8 mouse cellular contexts compared by ENCODE assay signal in genomic region chr11:78177903-78178858, GRCm38 (mm10). TPM values are rescaled to one million over a fixed set of nuclear protein-coding genes. Genes with fewer than 3 reads are reported as not detected.
DNase-seq lines count a peak whose midpoint lies in the region; ATAC-seq and TF ChIP-seq lines count a peak whose summit lies in the region.

No protein-coding gene starts in this region.

- TF ChIP-seq EP300 in MEL (IDR thresholded peaks at IDR 0.05; ENCODE audit: low read depth in 1 of 2, low read length in 2 of 2) = no peak; a peak in 1 of 4 replicates

- TF ChIP-seq POLR2A in MEL (IDR thresholded peaks at IDR 0.05; ENCODE audit: control insufficient read depth in 1 of 2, insufficient read depth in 1 of 2, low read depth in 1 of 2, low read length in 2 of 2, poor library complexity in 1 of 2) = peak; percentile 63 to 72; a peak in 3 of 4 replicates
- no peak for TF ChIP-seq POLR2A in cerebellum, adult 2 months (IDR thresholded peaks at IDR 0.05; ENCODE audit: borderline replicate concordance, insufficient read depth, low read length)
- TF ChIP-seq POLR2A in lung, adult 2 months (IDR thresholded peaks at IDR 0.05; ENCODE audit: borderline replicate concordance, extremely low read depth, low read depth, low read length) = peak; percentile 58; the same call in 1 of the 2 replicates

- H3K79me2 ChIP-seq in MEL (ENCODE audit: control insufficient read depth, insufficient read depth, low read length, poor library complexity) = peaks cover 29% of the 10 kb centered on the region

- H3K4me1 ChIP-seq in MEL (ENCODE audit: control insufficient read depth in 1 of 2, insufficient read depth in 2 of 2, low read length in 2 of 2) = peaks cover 4 to 19% of the 10 kb centered on the region in 2 experiments; a peak in 2 of 4 replicates
- peaks cover 5% of the 10 kb centered on the region for H3K4me1 ChIP-seq in cerebellum, adult 2 months (ENCODE audit: control insufficient read depth, insufficient read depth, low read length)
- peaks cover 17% of the 10 kb centered on the region for H3K4me1 ChIP-seq in forebrain, postnatal 0 days (ENCODE audit: insufficient read depth)
- H3K4me1 ChIP-seq in lung, adult 2 months (ENCODE audit: control insufficient read depth, insufficient read depth, low read length) = peaks cover 3% of the 10 kb centered on the region; the same call in 1 of the 2 replicates
- peaks cover 68% of the 10 kb centered on the region for H3K4me1 ChIP-seq in neural tube, embryonic 15.5 days

- H3K36me3 ChIP-seq in MEL (ENCODE audit: control insufficient read depth in 1 of 2, insufficient read depth in 2 of 2, low read length in 2 of 2) = peaks cover 12 to 32% of the 10 kb centered on the region in 2 experiments
- peaks cover 22% of the 10 kb centered on the region for H3K36me3 ChIP-seq in forebrain, postnatal 0 days (ENCODE audit: insufficient read depth)
- H3K36me3 ChIP-seq in neural tube, embryonic 15.5 days = peaks cover 24% of the 10 kb centered on the region

- peak overlapping the region; percentile 92 for H3K9ac ChIP-seq in MEL (ENCODE audit: control insufficient read depth, low read depth, low read length, poor library complexity, severe bottlenecking)
- peak overlapping the region; percentile 58 for H3K9ac ChIP-seq in forebrain, postnatal 0 days
- H3K9ac ChIP-seq in neural tube, embryonic 15.5 days (replicated peaks) = peak overlapping the region; percentile 53

- H3K9me3 ChIP-seq in MEL (replicated peaks; ENCODE audit: insufficient read depth, low read length) = no peaks in the 10 kb centered on the region
- no peaks in the 10 kb centered on the region for H3K9me3 ChIP-seq in forebrain, postnatal 0 days (ENCODE audit: low read length)
- H3K9me3 ChIP-seq in neural tube, embryonic 15.5 days (replicated peaks) = no peaks in the 10 kb centered on the region

- WGBS in cerebellum, adult 2 months = 2% methylated on average over 78 of the region's 84 CpGs
- 1% methylated on average over 75 of the region's 84 CpGs for WGBS in forebrain, postnatal 0 days
- under 1% methylated on average over 81 of the region's 84 CpGs for WGBS in lung, adult 2 months
- WGBS in neural tube, embryonic 15.5 days = under 1% methylated on average over 75 of the region's 84 CpGs

- peak; percentile 97 for TF ChIP-seq RAD21 in MEL (IDR thresholded peaks at IDR 0.05; ENCODE audit: low read depth, low read length)

- peak overlapping the region; percentile 73 for H3K4me2 ChIP-seq in forebrain, postnatal 0 days (ENCODE audit: low read depth)
- H3K4me2 ChIP-seq in neural tube, embryonic 15.5 days = peak overlapping the region; percentile 79

- peak; percentile 94 to 99 (median 99) for TF ChIP-seq CTCF in MEL (IDR thresholded peaks at IDR 0.05 in 2 of 3, conservative IDR thresholded peaks at IDR 0.05 in 1 of 3; ENCODE audit: control insufficient read depth in 1 of 3, insufficient read depth in 1 of 3, low read depth in 2 of 3, low read length in 3 of 3, poor library complexity in 1 of 3, severe bottlenecking in 1 of 3)
- peak; percentile 95 for TF ChIP-seq CTCF in cerebellum, adult 2 months (IDR thresholded peaks at IDR 0.05; ENCODE audit: borderline replicate concordance, insufficient read depth, low read depth, low read length)
- TF ChIP-seq CTCF in forebrain, postnatal 0 days (IDR thresholded peaks at IDR 0.05; ENCODE audit: low read depth) = peak; percentile 99
- peak; percentile 99 for TF ChIP-seq CTCF in layer of hippocampus, adult 2 months (conservative IDR thresholded peaks at IDR 0.05)
- TF ChIP-seq CTCF in lung, adult 2 months (IDR thresholded peaks at IDR 0.05; ENCODE audit: insufficient read depth, low read length) = peak; percentile 89

- DNase-seq in MEL (ENCODE audit: low read depth, low spot score) = peak; percentile 98
- peak; percentile 87 to 93 for DNase-seq in cerebellum, adult 2 months
- peak; percentile 96 for DNase-seq in forebrain, postnatal 0 days
- peak; percentile 99 for DNase-seq in heart, postnatal 4 days
- DNase-seq in layer of hippocampus, adult 2 months (ENCODE audit: low spot score in 2 of 2) = peak; percentile 88 to 93
- DNase-seq in lung, adult 2 months = peak; percentile 96
- peak; percentile 92 for DNase-seq in testis, postnatal 14 days (ENCODE audit: low spot score)

- ATAC-seq in forebrain, postnatal 0 days = peak; percentile 92
- peak; percentile 82 for ATAC-seq in neural tube, embryonic 15.5 days (ENCODE audit: low FRiP score)

- H3K4me3 ChIP-seq in MEL (ENCODE audit: control insufficient read depth in 1 of 2, insufficient read depth in 1 of 2, low read depth in 2 of 2, low read length in 2 of 2) = peak overlapping the region; percentile 67 to 81
- peak overlapping the region; percentile 49 for H3K4me3 ChIP-seq in cerebellum, adult 2 months (replicated peaks; ENCODE audit: insufficient read depth, low read depth, low read length)
- peak overlapping the region; percentile 51 for H3K4me3 ChIP-seq in forebrain, postnatal 0 days (ENCODE audit: low read depth, low read length)
- peak overlapping the region; percentile 62 for H3K4me3 ChIP-seq in layer of hippocampus, adult 2 months
- peak overlapping the region; percentile 81 for H3K4me3 ChIP-seq in lung, adult 2 months (replicated peaks; ENCODE audit: extremely low read depth, low read depth, low read length)
- H3K4me3 ChIP-seq in neural tube, embryonic 15.5 days (replicated peaks) = peak overlapping the region; percentile 62

- no peaks in the 10 kb centered on the region for H3K27me3 ChIP-seq in MEL (ENCODE audit: control insufficient read depth in 1 of 2, insufficient read depth in 2 of 2, low read length in 2 of 2)
- no peaks in the 10 kb centered on the region for H3K27me3 ChIP-seq in cerebellum, adult 2 months (ENCODE audit: control insufficient read depth, insufficient read depth, low read length)
- no peaks in the 10 kb centered on the region for H3K27me3 ChIP-seq in forebrain, postnatal 0 days (ENCODE audit: insufficient read depth, low read length)
- no peaks in the 10 kb centered on the region for H3K27me3 ChIP-seq in neural tube, embryonic 15.5 days (replicated peaks)

- H3K27ac ChIP-seq in MEL (ENCODE audit: control insufficient read depth, low read depth, low read length) = peak overlapping the region; percentile 96
- no peak overlapping the region for H3K27ac ChIP-seq in cerebellum, adult 2 months (ENCODE audit: insufficient read depth, low read length)
- H3K27ac ChIP-seq in forebrain, postnatal 0 days (ENCODE audit: low read depth, low read length) = peak overlapping the region; percentile 83
- H3K27ac ChIP-seq in layer of hippocampus, adult 2 months = peak overlapping the region; percentile 90
- peak overlapping the region; percentile 90 for H3K27ac ChIP-seq in neural tube, embryonic 15.5 days (replicated peaks)

RNA-seq across cellular contexts. Expression of gene Tlcd1, which starts 1.7 kb away (rescaled TPM):
- 16.2 and 28.3 TPM in 2 replicates for total RNA-seq in MEL (2012; rRNA removed)
- 10 to 100 TPM in 1 of 2 experiments, not detected in 1; 23.3 TPM for polyA plus RNA-seq in MEL (2012; ENCODE audit: insufficient read depth in 1 of 2, insufficient read length in 2 of 2, low read depth in 1 of 2, low replicate concordance in 2 of 2, missing spikeins in 1 of 2)
- polyA plus RNA-seq in cerebellum, adult 2 months (2012; rRNA removed) = 147 and 158 TPM in 2 replicates
- total RNA-seq in forebrain, postnatal 0 days (2014; rRNA removed) = 15.3 and 22.0 TPM in 2 replicates
- 13.9 and 19.0 TPM in 2 replicates for polyA plus RNA-seq in forebrain, postnatal 0 days (2015; fragmentation: Nextera tagmentation; extraction: Ambion mirVana)
- total RNA-seq in heart, postnatal 4 days (2021) = 1 to 10 TPM; 8.4 to 9.8 TPM
- total RNA-seq in layer of hippocampus, adult 2 months (2021) = 10 to 100 TPM; 21.1 to 24.3 TPM
- 38.0 and 44.2 TPM in 2 replicates for polyA plus RNA-seq in lung, adult 2 months (2012; rRNA removed)
- 19.3 and 20.0 TPM in 2 replicates for polyA plus RNA-seq in neural tube, embryonic 15.5 days (2015; fragmentation: Nextera tagmentation; extraction: Ambion mirVana)

RNA-seq across cellular contexts. Expression of gene Nek8, which starts 1.7 kb away (rescaled TPM):
- 6.0 and 7.5 TPM in 2 replicates for total RNA-seq in MEL (2012; rRNA removed)
- polyA plus RNA-seq in MEL (2012; ENCODE audit: insufficient read depth in 1 of 2, insufficient read length in 2 of 2, low read depth in 1 of 2, low replicate concordance in 2 of 2, missing spikeins in 1 of 2) = 10 to 100 TPM in 1 of 2 experiments, not detected in 1; 10.1 TPM
- 4.8 and 5.8 TPM in 2 replicates for polyA plus RNA-seq in cerebellum, adult 2 months (2012; rRNA removed)
- 4.7 and 6.1 TPM in 2 replicates for total RNA-seq in forebrain, postnatal 0 days (2014; rRNA removed)
- 5.5 and 5.7 TPM in 2 replicates for polyA plus RNA-seq in forebrain, postnatal 0 days (2015; fragmentation: Nextera tagmentation; extraction: Ambion mirVana)
- 1 to 10 TPM; 7.7 to 8.6 TPM for total RNA-seq in heart, postnatal 4 days (2021)
- total RNA-seq in layer of hippocampus, adult 2 months (2021) = 1 to 10 TPM; 2.6 to 3.3 TPM
- polyA plus RNA-seq in lung, adult 2 months (2012; rRNA removed) = 16.1 and 18.9 TPM in 2 replicates
- 7.0 and 9.7 TPM in 2 replicates for polyA plus RNA-seq in neural tube, embryonic 15.5 days (2015; fragmentation: Nextera tagmentation; extraction: Ambion mirVana)

RNA-seq across cellular contexts. Expression of gene Rpl23a, which starts 5.2 kb away (rescaled TPM):
- total RNA-seq in MEL (2012; rRNA removed) = 3,920 and 4,112 TPM in 2 replicates
- 1,000 to 10,000 TPM in 1 of 2 experiments, not detected in 1; 2,892 TPM for polyA plus RNA-seq in MEL (2012; ENCODE audit: insufficient read depth in 1 of 2, insufficient read length in 2 of 2, low read depth in 1 of 2, low replicate concordance in 2 of 2, missing spikeins in 1 of 2)
- polyA plus RNA-seq in cerebellum, adult 2 months (2012; rRNA removed) = 1,121 and 1,182 TPM in 2 replicates
- 772 and 968 TPM in 2 replicates for total RNA-seq in forebrain, postnatal 0 days (2014; rRNA removed)
- 938 and 1,223 TPM in 2 replicates for polyA plus RNA-seq in forebrain, postnatal 0 days (2015; fragmentation: Nextera tagmentation; extraction: Ambion mirVana)
- 1,000 to 10,000 TPM; 1,082 to 1,148 TPM for total RNA-seq in heart, postnatal 4 days (2021)
- 100 to 1,000 TPM; 747 to 755 TPM for total RNA-seq in layer of hippocampus, adult 2 months (2021)
- 103 and 212 TPM in 2 replicates for polyA plus RNA-seq in lung, adult 2 months (2012; rRNA removed)
- polyA plus RNA-seq in neural tube, embryonic 15.5 days (2015; fragmentation: Nextera tagmentation; extraction: Ambion mirVana) = 774 and 869 TPM in 2 replicates

RNA-seq across cellular contexts. Expression of gene Rab34, which starts 10.0 kb away (rescaled TPM):
- 20.8 TPM in 2 replicates for total RNA-seq in MEL (2012; rRNA removed)
- 10 to 100 TPM in 1 of 2 experiments, not detected in 1; 42.9 TPM for polyA plus RNA-seq in MEL (2012; ENCODE audit: insufficient read depth in 1 of 2, insufficient read length in 2 of 2, low read depth in 1 of 2, low replicate concordance in 2 of 2, missing spikeins in 1 of 2)
- polyA plus RNA-seq in cerebellum, adult 2 months (2012; rRNA removed) = 36.6 and 38.1 TPM in 2 replicates
- total RNA-seq in forebrain, postnatal 0 days (2014; rRNA removed) = 76.9 and 83.5 TPM in 2 replicates
- polyA plus RNA-seq in forebrain, postnatal 0 days (2015; fragmentation: Nextera tagmentation; extraction: Ambion mirVana) = 50.8 and 55.5 TPM in 2 replicates
- 10 to 100 TPM; 25.2 to 28.0 TPM for total RNA-seq in heart, postnatal 4 days (2021)
- 10 to 100 TPM; 33.3 TPM for total RNA-seq in layer of hippocampus, adult 2 months (2021)
- polyA plus RNA-seq in lung, adult 2 months (2012; rRNA removed) = 45.4 and 59.2 TPM in 2 replicates
- polyA plus RNA-seq in neural tube, embryonic 15.5 days (2015; fragmentation: Nextera tagmentation; extraction: Ambion mirVana) = 66.1 and 71.0 TPM in 2 replicates

RNA-seq across cellular contexts. Expression of gene Traf4, which starts 12.8 kb away (rescaled TPM):
- total RNA-seq in MEL (2012; rRNA removed) = 21.0 and 42.0 TPM in 2 replicates
- 10 to 100 TPM in 1 of 2 experiments, not detected in 1; 34.4 TPM for polyA plus RNA-seq in MEL (2012; ENCODE audit: insufficient read depth in 1 of 2, insufficient read length in 2 of 2, low read depth in 1 of 2, low replicate concordance in 2 of 2, missing spikeins in 1 of 2)
- 21.6 and 22.3 TPM in 2 replicates for polyA plus RNA-seq in cerebellum, adult 2 months (2012; rRNA removed)
- 99.0 and 107 TPM in 2 replicates for total RNA-seq in forebrain, postnatal 0 days (2014; rRNA removed)
- 104 and 131 TPM in 2 replicates for polyA plus RNA-seq in forebrain, postnatal 0 days (2015; fragmentation: Nextera tagmentation; extraction: Ambion mirVana)
- total RNA-seq in heart, postnatal 4 days (2021) = 10 to 100 TPM; 25.8 to 27.5 TPM
- 10 to 100 TPM; 11.1 to 13.3 TPM for total RNA-seq in layer of hippocampus, adult 2 months (2021)
- polyA plus RNA-seq in lung, adult 2 months (2012; rRNA removed) = 37.0 and 42.8 TPM in 2 replicates
- polyA plus RNA-seq in neural tube, embryonic 15.5 days (2015; fragmentation: Nextera tagmentation; extraction: Ambion mirVana) = 82.1 and 85.4 TPM in 2 replicates
